Mouse (Mus musculus) heart, postnatal 0 days (tissue): ENCODE measurements around the gene Smg7. TPM values are rescaled to one million over a fixed set of nuclear protein-coding genes. Genes with fewer than 3 reads are reported as not detected.

Source experiments
- ATAC-seq: fragments of 200-750 bp; cut with Nextera tagmentation; 2 replicates; pipeline ENCODE4 v1.8.0; 2017; ENCODE audit warnings: low read depth, moderate number of reproducible peaks, moderate library complexity; ENCODE audit not compliant: insufficient read depth
- DNase-seq: peaks from one replicate; pipeline ENCODE4 v3.0.0-alpha.2; 2016; ENCODE audit warnings: low spot score
- H3K27ac ChIP-seq: fragments of 300-500 bp; sonication (generic); 2 replicates; pipeline ENCODE4 v1.5.1; 2014; ENCODE audit warnings: low read depth, mild to moderate bottlenecking
- H3K27me3 ChIP-seq: fragments of 300-500 bp; sonication (generic); 2 replicates; pipeline ENCODE4 v1.6.1; 2014; ENCODE audit warnings: low read length, mixed read lengths; ENCODE audit not compliant: control insufficient read depth, insufficient read depth
- H3K36me3 ChIP-seq: fragments of 300-500 bp; sonication (generic); replicated peaks from 2 replicates; pipeline ENCODE4 v1.6.1; 2014; ENCODE audit warnings: low read length, mixed read lengths; ENCODE audit not compliant: control insufficient read depth, insufficient read depth
- H3K4me1 ChIP-seq: fragments of 300-500 bp; sonication (generic); 2 replicates; pipeline ENCODE4 v1.6.1; 2014; ENCODE audit warnings: antibody characterized with exemption; ENCODE audit not compliant: control insufficient read depth, insufficient read depth
- H3K4me2 ChIP-seq: fragments of 300-500 bp; sonication (generic); 2 replicates; pipeline ENCODE4 v1.6.1; 2014; ENCODE audit warnings: low read depth, mild to moderate bottlenecking, low read length, moderate library complexity
- H3K4me3 ChIP-seq: fragments of 300-500 bp; sonication (generic); 2 replicates; pipeline ENCODE4 v1.5.1; 2014; ENCODE audit warnings: low read depth, low read length
- H3K9ac ChIP-seq: fragments of 300-500 bp; sonication (generic); replicated peaks from 2 replicates; pipeline ENCODE4 v1.6.1; 2014; ENCODE audit warnings: low read depth, low read length, mixed read lengths
- H3K9me3 ChIP-seq: fragments of 300-500 bp; sonication (generic); replicated peaks from 2 replicates; pipeline ENCODE4 v1.6.1; 2016; ENCODE audit warnings: low read length; ENCODE audit not compliant: control insufficient read depth
- CTCF ChIP-seq: IDR thresholded peaks from 2 replicates; pipeline ENCODE4 v1.5.1; 2016; ENCODE audit warnings: antibody characterized with exemption, control low read depth, low read depth
- EP300 ChIP-seq: IDR thresholded peaks from 2 replicates; pipeline ENCODE4 v1.6.1; 2016; ENCODE audit warnings: antibody characterized with exemption, low read depth
- WGBS: fragments of 180-500 bp; shearing (Covaris S2); extraction: QIAGEN DNeasy Blood & Tissue Kit; methylation state at CpG from one replicate; pipeline ENCODE4 v1.1.7; 2014; 5-methylcytosine and 5-hydroxymethylcytosine counted together
- polyA plus RNA-seq: library from polyadenylated mRNA; unstranded; fragments of >200 nt; fragmentation: Nextera tagmentation; extraction: Ambion mirVana; gene quantifications from 2 replicates; pipeline ENCODE4 v1.2.1, GENCODE M21; 2015
- total RNA-seq: library from RNA; depleted of rRNA; stranded (reverse); fragments of >200 nt; gene quantifications from 2 replicates; pipeline ENCODE4 v1.2.3, GENCODE M21; 2014; ENCODE audit warnings: low replicate concordance

The Smg7 gene
- total and polyA plus RNA-seq, 2 experiments from 2014 or later = 13.5 to 46.0 TPM

- DNase-seq = no peak
- no peak overlapping the region for H3K4me2 ChIP-seq
- H3K27me3 ChIP-seq = no peaks in the 10 kb centered on the region
- WGBS = 46% methylated on average over 6 of the region's 6 CpGs
- no peak overlapping the region for H3K27ac ChIP-seq
- TF ChIP-seq CTCF = no peak
- TF ChIP-seq EP300 = no peak
- no peak overlapping the region for H3K4me3 ChIP-seq
- ATAC-seq = no peak
- no peaks in the 10 kb centered on the region for H3K36me3 ChIP-seq
- peaks cover 13% of the 10 kb centered on the region; the same call in 1 of the 2 replicates for H3K4me1 ChIP-seq
- H3K9ac ChIP-seq = no peak overlapping the region
- no peaks in the 10 kb centered on the region for H3K9me3 ChIP-seq
Measured at GRCm38 (mm10) chr1:152793495-152794130, 108.8 kb downstream of the Smg7 start.

GRCm38 (mm10) chr1:152792736-152793494 lies 109.5 kb downstream of the Smg7 start:
- DNase-seq = no peak
- Histone ChIP-seq H3K36me3 (no peaks in the 10 kb centered on the region), H3K9me3 (no peaks in the 10 kb centered on the region), H3K4me3 (no peak overlapping the region), H3K4me2 (no peak overlapping the region), H3K9ac (no peak overlapping the region), H3K27ac (no peak overlapping the region), H3K4me1 (peaks cover 13% of the 10 kb centered on the region; the same call in 1 of the 2 replicates), H3K27me3 (no peaks in the 10 kb centered on the region)
- ATAC-seq = no peak
- WGBS = 72% methylated on average over 12 of the region's 12 CpGs
- TF ChIP-seq CTCF (no peak), EP300 (no peak)

- ATAC-seq (no peak), DNase-seq (no peak)
- Histone ChIP-seq H3K9ac (no peak overlapping the region), H3K9me3 (no peaks in the 10 kb centered on the region), H3K4me3 (no peak overlapping the region), H3K4me1 (peaks cover 13% of the 10 kb centered on the region; the same call in 1 of the 2 replicates), H3K27ac (peak overlapping the region; percentile 58), H3K4me2 (no peak overlapping the region), H3K36me3 (no peaks in the 10 kb centered on the region), H3K27me3 (no peaks in the 10 kb centered on the region)
- WGBS = 32% methylated on average over 4 of the region's 4 CpGs
- TF ChIP-seq EP300 (no peak), CTCF (no peak)
Measured at GRCm38 (mm10) chr1:152791269-152791668, 111.2 kb downstream of the Smg7 start.

- H3K36me3 ChIP-seq = no peaks in the 10 kb centered on the region
- H3K4me1 ChIP-seq = peaks cover 11% of the 10 kb centered on the region; the same call in 1 of the 2 replicates
- H3K27me3 ChIP-seq = no peaks in the 10 kb centered on the region
Measured at GRCm38 (mm10) chr1:152790821-152791220, 111.6 kb downstream of the Smg7 start.

GRCm38 (mm10) chr1:152790254-152790653 lies 112.2 kb downstream of the Smg7 start:
- TF ChIP-seq EP300 = no peak
- peak; percentile 70 for TF ChIP-seq CTCF
- Histone ChIP-seq H3K4me1 (peaks cover 9% of the 10 kb centered on the region; the same call in 1 of the 2 replicates), H3K9me3 (no peaks in the 10 kb centered on the region), H3K36me3 (no peaks in the 10 kb centered on the region), H3K27ac (no peak overlapping the region), H3K9ac (no peak overlapping the region), H3K4me2 (no peak overlapping the region), H3K4me3 (no peak overlapping the region), H3K27me3 (no peaks in the 10 kb centered on the region)
- 26% methylated on average over 12 of the region's 12 CpGs for WGBS
- ATAC-seq (peak; percentile 55), DNase-seq (peak; percentile 47)

More at GRCm38 (mm10) chr1:152790821-152791220, 111.6 kb downstream of the Smg7 start:
- Histone ChIP-seq H3K4me2 (no peak overlapping the region), H3K27ac (peak overlapping the region; percentile 58), H3K9ac (no peak overlapping the region), H3K9me3 (no peaks in the 10 kb centered on the region), H3K4me3 (no peak overlapping the region)
- 9% methylated on average over 6 of the region's 6 CpGs for WGBS
- ATAC-seq (peak; percentile 36; the same call in 1 of the 2 replicates), DNase-seq (no peak)
- no peak for TF ChIP-seq CTCF
- TF ChIP-seq EP300 = no peak
